Mouse (Mus musculus) lung, adult 2 months (tissue): ENCODE results near the gene Cdk2. TPM values are rescaled to one million over a fixed set of nuclear protein-coding genes. Genes with fewer than 3 reads are reported as not detected.

Experiments used
- DNase-seq: peaks from one replicate; pipeline ENCODE4 v3.0.0; 2022
- H3K4me1 ChIP-seq: fragments of 200-500 bp; 2 replicates; pipeline ENCODE4 v1.6.1; 2011; ENCODE audit warnings: low read length; ENCODE audit not compliant: control insufficient read depth, insufficient read depth
- H3K4me3 ChIP-seq: fragments of 200-500 bp; replicated peaks from 2 replicates; pipeline ENCODE3; 2011; ENCODE audit warnings: low read depth, mild to moderate bottlenecking, control low read depth, low read length; ENCODE audit errors: extremely low read depth
- CTCF ChIP-seq: fragments of 200-500 bp; IDR thresholded peaks from 2 replicates; pipeline ENCODE4 v1.5.1; 2011; ENCODE audit warnings: mild to moderate bottlenecking, low read length, control low read depth; ENCODE audit not compliant: insufficient read depth
- POLR2A ChIP-seq: fragments of 200-500 bp; IDR thresholded peaks from 2 replicates; pipeline ENCODE4 v1.6.1; 2011; ENCODE audit warnings: low read depth, mild to moderate bottlenecking, control low read depth, low read length, borderline replicate concordance; ENCODE audit errors: extremely low read depth
- WGBS: fragments of 180-500 bp; shearing (Covaris S2); methylation state at CpG from one replicate; pipeline ENCODE4 v1.1.7; 2018; 5-methylcytosine and 5-hydroxymethylcytosine counted together
- polyA plus RNA-seq: library from polyadenylated mRNA; depleted of rRNA; stranded (reverse); fragments of >200 nt; gene quantifications from 2 replicates; pipeline ENCODE4 v1.2.3, GENCODE M21; 2012

Cdk2 gene
- polyA plus RNA-seq, 1 experiment, result 17.3 TPM

DNA sequence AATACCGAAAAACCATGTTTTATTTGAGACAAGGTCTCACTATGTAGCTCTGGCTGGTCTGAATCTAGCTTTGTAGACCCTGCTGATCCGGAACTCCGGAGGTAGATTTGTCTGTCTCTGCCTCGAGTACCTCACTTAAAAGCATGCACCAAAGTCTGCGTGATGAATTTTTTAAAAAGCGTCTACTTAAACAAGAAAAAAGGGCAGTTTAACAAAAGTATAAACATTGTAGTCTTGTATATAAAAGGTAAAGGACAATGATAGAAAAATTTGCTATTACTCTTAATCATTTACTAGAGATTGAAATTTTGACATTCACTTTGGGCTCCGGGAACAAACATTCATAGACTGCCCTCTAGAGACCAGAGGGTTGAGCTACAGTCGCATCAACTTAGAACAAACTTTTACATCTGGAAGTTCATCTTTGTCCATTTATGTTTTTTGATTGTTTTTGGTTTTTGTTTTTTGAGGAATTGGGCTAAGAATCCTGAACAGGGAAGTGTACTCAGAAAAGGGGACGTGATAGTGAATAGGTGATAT, 30.3 kb downstream of the Cdk2 start:
- 2% methylated on average over 9 of the region's 9 CpGs for WGBS
- Histone ChIP-seq H3K4me1 (peaks cover 2% of the 10 kb centered on the region; the same call in 1 of the 2 replicates), H3K4me3 (peak overlapping the region; percentile 63)
- no peak for DNase-seq
- peak; percentile 28; the same call in 1 of the 2 replicates for TF ChIP-seq CTCF
- no peak for TF ChIP-seq POLR2A

DNA sequence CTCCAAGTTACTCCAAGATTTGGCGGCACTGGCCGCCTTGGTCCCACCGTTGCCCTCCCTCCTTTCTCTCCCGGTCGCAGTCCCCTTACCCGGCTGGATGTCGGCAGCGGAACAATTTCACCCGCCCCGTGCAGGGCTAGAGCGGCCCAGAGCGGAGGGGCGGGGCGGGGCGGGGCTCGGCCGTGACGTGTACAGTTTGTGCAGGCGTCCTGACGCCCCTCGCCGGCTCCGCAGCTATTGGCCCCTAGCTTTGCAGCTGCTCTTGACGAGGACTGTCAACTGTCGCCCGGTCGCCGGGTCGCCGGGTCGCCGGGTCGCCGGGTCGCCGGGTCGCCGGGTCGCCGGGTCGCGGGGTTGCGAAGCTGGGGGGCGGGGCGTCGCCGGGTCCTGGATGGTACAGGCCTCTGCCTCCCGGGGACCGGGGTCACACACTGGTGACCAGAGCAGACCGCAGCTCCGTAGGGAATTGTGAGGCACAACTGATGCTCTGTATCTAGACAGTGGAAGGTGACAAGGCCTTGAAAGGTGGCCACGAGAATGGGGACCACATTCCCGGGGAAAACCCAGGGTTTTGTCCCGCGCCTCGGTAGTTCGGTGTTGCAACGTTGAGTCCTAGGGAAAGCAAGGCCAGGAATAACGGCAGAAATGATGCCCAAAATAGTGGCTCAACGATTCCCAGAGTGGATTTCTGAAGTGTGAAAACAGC, 30.9 kb downstream of the Cdk2 start, which contains the start of gene Suox:
Suox (minus strand) TSS at position 311 of the 706 bp plus-strand sequence.
- H3K4me1 ChIP-seq, result peaks cover 2% of the 10 kb centered on the region; the same call in 1 of the 2 replicates
- peak; percentile 51; the same call in 1 of the 2 replicates for TF ChIP-seq POLR2A
- no peak for TF ChIP-seq CTCF
- DNase-seq, result peak; percentile 88
- WGBS, result under 1% methylated on average over 58 of the region's 60 CpGs
- H3K4me3 ChIP-seq, result peak within 1 kb of the TSS; percentile 63

DNA sequence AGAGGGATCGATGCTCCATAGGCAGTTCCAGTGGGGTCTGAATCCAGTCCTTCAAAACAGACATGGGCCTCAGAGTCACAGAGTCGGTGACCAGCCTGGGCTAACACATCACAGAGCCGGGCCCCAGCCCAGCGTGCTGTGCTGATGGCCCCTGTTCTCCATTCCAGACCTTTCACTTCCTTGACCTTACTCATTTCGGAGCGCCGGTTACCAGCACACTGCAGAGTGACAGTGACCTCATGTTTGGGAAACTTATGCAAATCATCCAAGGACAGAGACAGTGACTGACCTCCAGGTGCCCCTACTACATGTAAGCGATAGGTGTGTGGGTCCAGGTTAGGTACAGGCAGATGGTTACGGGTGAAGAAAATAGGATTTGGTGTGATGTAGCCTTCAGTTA, 33.7 kb downstream of the Cdk2 start:
- 94% methylated on average over 9 of the region's 9 CpGs for WGBS
- TF ChIP-seq CTCF, result no peak
- TF ChIP-seq POLR2A, result no peak
- DNase-seq, result no peak
- H3K4me1 ChIP-seq, result peaks cover 2% of the 10 kb centered on the region; the same call in 1 of the 2 replicates
- H3K4me3 ChIP-seq, result no peak overlapping the region

DNA sequence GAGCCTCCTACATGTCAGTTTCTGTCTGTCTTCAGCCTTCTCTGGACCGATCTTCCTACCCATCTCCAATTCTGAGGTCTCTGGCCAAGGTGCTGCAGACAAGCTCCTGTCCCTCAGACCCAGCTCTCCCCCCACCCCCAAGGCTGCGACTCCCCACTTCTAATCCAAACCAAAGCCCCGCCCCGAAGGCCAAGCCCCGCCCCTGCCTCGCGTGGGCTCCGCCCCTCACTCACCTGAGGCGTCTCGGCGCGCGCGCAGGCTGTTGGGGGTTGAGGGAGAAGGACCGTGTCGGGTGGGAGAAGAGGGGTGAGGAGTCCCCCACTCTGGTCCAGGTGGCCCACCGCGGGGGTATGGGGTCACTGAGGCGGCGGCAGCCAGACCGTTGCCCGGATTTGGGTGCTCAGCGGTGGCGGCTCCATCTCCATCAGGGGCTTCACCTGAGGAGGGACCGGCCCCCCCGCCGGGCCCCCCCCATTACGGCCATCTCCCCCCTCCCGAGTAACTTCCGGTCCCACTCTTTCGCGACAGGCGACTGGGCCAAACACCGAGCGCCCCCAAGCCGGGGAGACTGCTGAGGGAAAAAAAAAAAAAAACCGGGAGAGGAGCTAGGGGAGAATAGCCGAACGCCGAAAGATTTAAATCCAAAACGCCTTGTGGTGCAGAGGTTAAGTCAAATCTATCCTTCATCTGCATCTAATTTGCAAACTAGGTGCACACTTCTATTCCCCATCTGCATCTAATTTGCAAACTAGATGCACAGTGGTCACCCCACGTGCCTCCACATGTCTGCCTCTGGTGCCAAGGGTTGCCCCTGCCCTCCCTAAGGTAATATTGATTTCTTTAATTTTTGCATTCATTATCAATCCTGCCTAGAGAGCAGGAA, 35.8 kb downstream of the Cdk2 start:
- no peaks in the 10 kb centered on the region; the same call in 1 of the 2 replicates for H3K4me1 ChIP-seq
- 3% methylated on average over 42 of the region's 42 CpGs for WGBS
- peak overlapping the region; percentile 42 for H3K4me3 ChIP-seq
- peak; percentile 75 for DNase-seq
- TF ChIP-seq POLR2A, result no peak
- TF ChIP-seq CTCF, result no peak

DNA sequence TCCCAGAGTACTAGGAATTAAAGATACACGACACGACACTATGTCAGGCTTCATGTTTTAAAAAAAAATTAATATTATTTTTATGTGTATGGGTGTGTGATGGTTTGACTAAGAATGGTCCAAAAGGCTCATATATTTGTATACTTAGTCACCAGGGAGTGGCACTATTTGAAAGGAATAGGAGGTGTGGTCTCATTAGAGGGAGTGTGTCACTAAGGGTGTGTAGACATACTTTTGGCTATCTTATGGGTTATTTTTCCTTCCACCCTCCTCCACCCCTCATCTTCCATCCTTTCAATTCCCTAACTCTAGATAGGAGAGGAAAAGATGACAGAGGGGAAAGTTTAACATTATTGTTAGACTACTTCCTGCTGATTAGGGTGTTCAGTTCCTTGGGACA, 39.0 kb downstream of the Cdk2 start:
- TF ChIP-seq POLR2A (no peak), CTCF (no peak)
- H3K4me3 ChIP-seq, result no peak overlapping the region
- no peaks in the 10 kb centered on the region for H3K4me1 ChIP-seq
- WGBS, result 89% methylated on average over 2 of the region's 2 CpGs
- DNase-seq, result no peak

DNA sequence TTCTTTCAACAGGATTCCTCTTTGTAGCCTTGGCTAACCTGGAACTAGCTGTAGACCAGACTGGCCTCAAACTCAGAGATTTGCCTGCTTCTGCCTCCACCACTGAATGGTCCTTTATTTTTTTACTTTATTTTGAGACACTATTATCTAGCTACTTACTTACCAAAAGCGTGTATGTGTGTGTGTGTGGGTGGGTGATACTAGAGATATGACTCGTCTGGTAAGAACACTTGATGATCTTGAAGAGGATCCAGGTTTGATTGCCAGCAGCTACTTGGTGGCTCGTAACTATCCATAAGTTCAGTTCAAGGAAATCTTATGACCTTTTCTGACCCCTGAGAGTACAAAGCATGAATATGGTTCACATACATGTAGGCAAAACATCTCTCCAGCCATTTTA, 39.5 kb downstream of the Cdk2 start:
- Histone ChIP-seq H3K4me3 (no peak overlapping the region), H3K4me1 (no peaks in the 10 kb centered on the region)
- no peak for DNase-seq
- WGBS, result 65% methylated on average over 3 of the region's 3 CpGs
- TF ChIP-seq CTCF, result no peak
- TF ChIP-seq POLR2A, result no peak

DNA sequence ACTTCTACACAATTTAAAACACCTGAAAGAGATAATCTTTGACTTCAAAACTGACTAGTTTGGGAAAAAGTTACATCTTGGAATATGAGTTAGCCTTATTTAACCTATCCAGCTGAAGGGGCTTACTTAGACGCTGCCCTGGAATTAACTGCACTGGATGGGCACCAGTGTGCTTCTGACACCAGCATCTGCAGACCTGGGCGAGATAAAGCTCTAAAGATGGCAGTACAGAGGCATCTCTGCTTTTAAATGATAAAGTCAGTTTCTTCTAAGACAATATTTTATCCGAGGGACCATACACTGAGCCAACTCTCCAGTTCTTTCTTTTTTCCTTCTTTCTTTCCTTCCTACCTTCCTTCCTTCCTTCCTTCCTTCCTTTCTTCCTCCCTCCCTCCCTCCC, 40.0 kb downstream of the Cdk2 start:
- no peak for TF ChIP-seq CTCF
- no peak for TF ChIP-seq POLR2A
- Histone ChIP-seq H3K4me3 (no peak overlapping the region), H3K4me1 (no peaks in the 10 kb centered on the region)
- 66% methylated on average over 3 of the region's 3 CpGs for WGBS
- no peak for DNase-seq

DNA sequence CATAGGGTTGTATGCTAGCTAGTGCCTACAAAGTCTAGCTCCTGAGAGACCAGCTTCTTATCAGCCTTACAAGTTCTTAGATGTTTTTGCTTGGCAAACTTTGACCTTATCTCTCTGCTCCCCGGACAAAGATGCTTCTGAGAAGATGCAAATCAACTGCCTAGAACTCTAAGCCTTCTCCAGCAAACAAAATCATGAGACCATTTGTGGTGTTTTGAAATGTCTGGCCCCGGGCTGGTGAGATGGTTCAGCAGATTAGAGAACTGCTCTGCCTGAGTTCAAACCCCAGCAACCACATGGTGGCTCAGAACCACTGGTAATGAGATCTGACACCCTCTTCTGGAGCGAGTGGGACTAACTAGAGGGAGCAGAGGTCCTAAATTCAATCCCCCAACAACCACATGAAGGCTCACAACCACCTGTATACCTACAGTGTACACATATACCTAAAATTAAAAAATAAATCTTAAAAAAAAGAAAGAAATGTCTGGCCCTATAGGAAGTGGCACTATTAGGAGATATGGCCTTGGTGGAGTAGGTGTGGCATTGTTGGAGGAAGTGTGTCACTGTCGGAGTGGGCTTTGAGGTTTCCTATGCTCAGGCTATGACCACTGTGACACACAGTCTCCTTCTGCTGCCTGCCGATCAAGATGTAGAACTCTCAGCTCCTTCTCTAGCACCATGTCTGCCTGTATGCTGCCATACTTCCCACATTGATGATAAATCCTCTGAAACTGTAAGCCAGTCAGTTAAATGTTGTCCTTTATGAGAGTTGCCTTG, 41.2 kb downstream of the Cdk2 start:
- no peak for DNase-seq
- H3K4me1 ChIP-seq, result no peaks in the 10 kb centered on the region
- no peak for TF ChIP-seq POLR2A
- TF ChIP-seq CTCF, result no peak
- WGBS, result 46% methylated on average over 5 of the region's 5 CpGs
- H3K4me3 ChIP-seq, result no peak overlapping the region

DNA sequence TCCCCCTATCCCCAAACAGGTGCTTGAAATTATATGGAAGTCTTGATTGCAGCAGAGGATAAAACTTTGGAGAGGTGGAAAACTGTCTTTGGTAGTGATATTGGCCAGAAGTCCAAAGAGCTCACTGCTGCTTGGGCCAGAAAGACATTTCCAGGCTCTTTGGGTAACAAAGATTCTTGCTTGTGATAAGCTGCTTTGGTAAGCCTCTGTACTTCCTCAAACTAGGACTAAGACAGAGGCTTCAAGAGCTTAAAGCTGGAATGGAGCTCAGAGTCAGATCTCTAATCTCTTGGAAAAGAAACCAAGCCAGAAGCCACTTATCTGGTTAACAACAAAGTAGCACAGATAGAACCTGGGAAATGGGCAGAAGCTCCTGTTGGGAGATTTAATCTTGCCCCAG, 42.4 kb downstream of the Cdk2 start:
- DNase-seq, result no peak
- Histone ChIP-seq H3K4me1 (no peaks in the 10 kb centered on the region), H3K4me3 (no peak overlapping the region)
- no peak for TF ChIP-seq POLR2A
- no peak for TF ChIP-seq CTCF
